Mouse (Mus musculus): ENCODE measurements around the gene Tm7sf2. TPM values are rescaled to one million over a fixed set of nuclear protein-coding genes. Genes with fewer than 3 reads are reported as not detected.

The Tm7sf2 gene
- polyA plus RNA-seq, 1 experiment from 2014 or later: 59.0 TPM

DNA sequence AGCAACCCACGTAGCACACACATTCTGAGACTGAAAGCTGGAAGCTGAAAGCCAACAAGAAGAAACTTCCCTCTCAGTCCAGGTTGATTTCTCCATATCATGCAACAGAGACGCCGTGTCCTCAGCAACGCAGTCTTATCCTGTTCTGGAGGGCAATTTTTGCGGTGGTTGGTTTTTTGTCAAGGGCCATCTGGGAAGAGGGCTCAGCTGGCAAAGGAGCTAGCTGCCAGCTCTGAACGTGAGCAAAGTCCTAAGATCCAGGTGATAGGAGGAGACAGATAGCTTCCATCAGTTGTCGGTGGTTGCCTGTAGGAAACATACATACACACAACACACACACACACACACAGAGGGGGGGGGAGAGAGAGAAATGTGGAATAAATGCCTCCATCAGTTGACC, 29.8 kb downstream of the Tm7sf2 start:
- Histone ChIP-seq H3K36me3 (ENCODE audit: control insufficient read depth, insufficient read depth, low read length) (no peaks in the 10 kb centered on the region), H3K4me1 (ENCODE audit: control insufficient read depth, insufficient read depth, low read length) (no peaks in the 10 kb centered on the region), H3K9ac (ENCODE audit: low read depth, low read length) (no peak overlapping the region), H3K4me3 (ENCODE audit: low read depth, low read length) (no peak overlapping the region), H3K27me3 (ENCODE audit: control insufficient read depth, insufficient read depth, low read depth, low read length) (no peaks in the 10 kb centered on the region), H3K27ac (ENCODE audit: low read length) (no peak overlapping the region), H3K4me2 (ENCODE audit: low read length) (no peak overlapping the region), H3K9me3 (replicated peaks; ENCODE audit: control insufficient read depth, low read length, poor library complexity, severe bottlenecking) (no peaks in the 10 kb centered on the region)
- no peak for ATAC-seq
- WGBS: 85% methylated on average over 7 of the region's 7 CpGs

DNA sequence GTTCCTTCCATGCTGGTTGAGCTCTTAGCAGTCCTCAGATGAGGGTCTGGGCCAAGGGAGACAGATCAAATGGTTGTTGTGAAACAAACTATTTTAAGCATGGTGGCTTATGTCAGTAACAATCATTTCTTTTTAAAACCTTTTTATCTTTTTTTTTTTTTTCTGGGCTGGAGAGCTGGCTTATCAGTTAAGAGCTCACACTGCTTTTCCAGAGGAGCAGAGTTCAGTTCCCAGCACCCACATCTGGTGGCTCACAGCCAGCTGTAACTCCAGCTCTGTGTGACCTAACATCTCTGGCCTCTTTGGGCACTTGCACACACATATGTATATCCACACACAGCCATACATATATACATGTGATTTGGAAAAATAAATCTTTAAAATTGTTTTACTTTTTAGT, 30.5 kb downstream of the Tm7sf2 start:
- Histone ChIP-seq H3K9ac (ENCODE audit: low read depth, low read length) (no peak overlapping the region), H3K27me3 (ENCODE audit: control insufficient read depth, insufficient read depth, low read depth, low read length) (no peaks in the 10 kb centered on the region), H3K27ac (ENCODE audit: low read length) (no peak overlapping the region), H3K9me3 (replicated peaks; ENCODE audit: control insufficient read depth, low read length, poor library complexity, severe bottlenecking) (no peaks in the 10 kb centered on the region), H3K36me3 (ENCODE audit: control insufficient read depth, insufficient read depth, low read length) (no peaks in the 10 kb centered on the region), H3K4me2 (ENCODE audit: low read length) (no peak overlapping the region), H3K4me1 (ENCODE audit: control insufficient read depth, insufficient read depth, low read length) (no peaks in the 10 kb centered on the region), H3K4me3 (ENCODE audit: low read depth, low read length) (no peak overlapping the region)
- ATAC-seq: no peak

- H3K9me3 ChIP-seq (replicated peaks; ENCODE audit: control insufficient read depth, low read length, poor library complexity, severe bottlenecking): no peaks in the 10 kb centered on the region
- H3K4me3 ChIP-seq (ENCODE audit: low read depth, low read length): no peak overlapping the region
- ATAC-seq: no peak
- no peak overlapping the region for H3K4me2 ChIP-seq (ENCODE audit: low read length)
- H3K9ac ChIP-seq (ENCODE audit: low read depth, low read length): no peak overlapping the region
- no peaks in the 10 kb centered on the region for H3K4me1 ChIP-seq (ENCODE audit: control insufficient read depth, insufficient read depth, low read length)
- 79% methylated on average over 9 of the region's 9 CpGs for WGBS
- H3K27me3 ChIP-seq (ENCODE audit: control insufficient read depth, insufficient read depth, low read depth, low read length): no peaks in the 10 kb centered on the region
- H3K36me3 ChIP-seq (ENCODE audit: control insufficient read depth, insufficient read depth, low read length): no peaks in the 10 kb centered on the region
- no peak overlapping the region for H3K27ac ChIP-seq (ENCODE audit: low read length)
Observed at GRCm38 (mm10) chr19:6035966-6036585, 32.1 kb downstream of the Tm7sf2 start.

- Histone ChIP-seq H3K4me1 (ENCODE audit: control insufficient read depth, insufficient read depth, low read length) (no peaks in the 10 kb centered on the region), H3K4me2 (ENCODE audit: low read length) (no peak overlapping the region), H3K4me3 (ENCODE audit: low read depth, low read length) (no peak overlapping the region), H3K9me3 (replicated peaks; ENCODE audit: control insufficient read depth, low read length, poor library complexity, severe bottlenecking) (no peaks in the 10 kb centered on the region), H3K9ac (ENCODE audit: low read depth, low read length) (no peak overlapping the region), H3K36me3 (ENCODE audit: control insufficient read depth, insufficient read depth, low read length) (no peaks in the 10 kb centered on the region), H3K27ac (ENCODE audit: low read length) (no peak overlapping the region), H3K27me3 (ENCODE audit: control insufficient read depth, insufficient read depth, low read depth, low read length) (no peaks in the 10 kb centered on the region)
- no peak for ATAC-seq
- WGBS: 79% methylated on average over 14 of the region's 14 CpGs
Observed at GRCm38 (mm10) chr19:6030520-6031280, 37.5 kb downstream of the Tm7sf2 start.

DNA sequence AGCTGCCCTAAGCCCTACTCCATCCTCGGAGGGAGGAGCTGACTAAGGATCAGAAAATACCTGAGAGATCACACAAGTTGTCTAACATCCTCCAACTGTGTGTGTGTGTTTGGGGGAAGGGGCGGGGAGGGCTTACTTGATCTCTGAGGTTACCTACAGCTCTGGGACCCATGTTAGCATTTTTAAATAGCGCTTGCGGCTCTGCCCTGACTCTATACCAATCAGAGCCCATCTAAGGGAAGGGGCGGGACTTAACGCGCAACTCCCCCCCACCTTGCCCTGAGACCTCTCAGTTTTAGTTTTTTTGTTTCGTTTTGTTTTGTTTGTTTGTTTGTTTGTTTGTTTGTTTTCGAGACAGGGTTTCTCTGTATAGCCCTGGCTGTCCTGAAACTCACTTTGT, 38.7 kb downstream of the Tm7sf2 start:
- Histone ChIP-seq H3K9ac (ENCODE audit: low read depth, low read length) (no peak overlapping the region), H3K27ac (ENCODE audit: low read length) (no peak overlapping the region), H3K36me3 (ENCODE audit: control insufficient read depth, insufficient read depth, low read length) (no peaks in the 10 kb centered on the region), H3K27me3 (ENCODE audit: control insufficient read depth, insufficient read depth, low read depth, low read length) (no peaks in the 10 kb centered on the region), H3K4me1 (ENCODE audit: control insufficient read depth, insufficient read depth, low read length) (no peaks in the 10 kb centered on the region), H3K9me3 (replicated peaks; ENCODE audit: control insufficient read depth, low read length, poor library complexity, severe bottlenecking) (no peaks in the 10 kb centered on the region), H3K4me3 (ENCODE audit: low read depth, low read length) (no peak overlapping the region), H3K4me2 (ENCODE audit: low read length) (no peak overlapping the region)
- no peak for ATAC-seq
- WGBS: 83% methylated on average over 9 of the region's 9 CpGs

- WGBS: 89% methylated on average over 6 of the region's 6 CpGs
- no peak overlapping the region for H3K9ac ChIP-seq (ENCODE audit: low read depth, low read length)
- no peak overlapping the region for H3K4me3 ChIP-seq (ENCODE audit: low read depth, low read length)
- H3K4me2 ChIP-seq (ENCODE audit: low read length): no peak overlapping the region
- ATAC-seq: no peak
- no peaks in the 10 kb centered on the region for H3K36me3 ChIP-seq (ENCODE audit: control insufficient read depth, insufficient read depth, low read length)
- H3K27ac ChIP-seq (ENCODE audit: low read length): no peak overlapping the region
- H3K9me3 ChIP-seq (replicated peaks; ENCODE audit: control insufficient read depth, low read length, poor library complexity, severe bottlenecking): no peaks in the 10 kb centered on the region
- no peaks in the 10 kb centered on the region for H3K4me1 ChIP-seq (ENCODE audit: control insufficient read depth, insufficient read depth, low read length)
- no peaks in the 10 kb centered on the region for H3K27me3 ChIP-seq (ENCODE audit: control insufficient read depth, insufficient read depth, low read depth, low read length)
Observed at GRCm38 (mm10) chr19:6028991-6029390, 39.2 kb downstream of the Tm7sf2 start.

DNA sequence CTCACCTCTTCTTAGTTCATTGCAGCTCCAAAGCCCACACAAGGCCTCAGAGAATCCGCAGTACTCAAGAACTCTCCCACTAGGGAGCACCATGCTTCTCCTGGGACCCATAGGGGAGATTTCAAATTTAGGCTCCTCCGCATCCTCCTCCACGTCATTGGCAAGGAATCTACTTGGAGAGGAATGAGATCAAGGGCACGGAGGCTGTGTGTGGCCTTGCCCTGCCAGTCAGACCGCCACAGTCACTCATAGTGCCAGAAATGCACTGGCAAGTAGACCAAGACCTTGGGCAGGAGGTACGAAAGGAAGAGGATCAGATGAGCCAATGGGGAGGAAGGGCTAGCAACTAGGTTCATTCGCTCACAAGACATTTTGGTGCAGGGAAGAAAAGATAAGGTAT, 44.2 kb downstream of the Tm7sf2 start:
- 85% methylated on average over 7 of the region's 7 CpGs for whole genome bisulfite sequencing
- ATAC-seq: no peak
- no peak overlapping the region for H3K4me3 ChIP-seq (ENCODE audit: low read depth, low read length)
- H3K4me1 ChIP-seq (ENCODE audit: control insufficient read depth, insufficient read depth, low read length): no peaks in the 10 kb centered on the region
- no peak overlapping the region for H3K4me2 ChIP-seq (ENCODE audit: low read length)
- no peaks in the 10 kb centered on the region for H3K36me3 ChIP-seq (ENCODE audit: control insufficient read depth, insufficient read depth, low read length)
- H3K27ac ChIP-seq (ENCODE audit: low read length): no peak overlapping the region
- no peaks in the 10 kb centered on the region for H3K27me3 ChIP-seq (ENCODE audit: control insufficient read depth, insufficient read depth, low read depth, low read length)
- H3K9me3 ChIP-seq (replicated peaks; ENCODE audit: control insufficient read depth, low read length, poor library complexity, severe bottlenecking): no peaks in the 10 kb centered on the region
- H3K9ac ChIP-seq (ENCODE audit: low read depth, low read length): no peak overlapping the region

DNA sequence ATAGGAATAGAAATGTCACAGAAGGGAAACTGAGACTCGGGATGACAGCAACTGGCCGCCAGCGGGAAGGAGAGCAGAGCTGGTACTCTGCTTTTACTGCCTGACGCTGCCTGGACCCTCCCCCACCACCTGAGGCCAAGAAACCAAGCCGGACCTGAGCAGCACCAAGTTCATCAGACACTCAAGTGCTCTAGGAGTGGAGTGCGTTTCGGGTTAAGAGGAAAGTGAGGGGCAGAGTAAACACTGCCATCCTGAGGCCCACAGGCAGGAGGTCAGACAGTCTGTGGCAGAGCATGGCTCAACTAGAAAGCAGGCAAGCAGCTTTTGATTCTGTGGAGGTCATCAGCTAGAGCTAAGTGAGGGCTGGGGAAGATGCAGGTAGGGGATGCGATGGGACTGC, 45.1 kb downstream of the Tm7sf2 start:
- Histone ChIP-seq H3K4me2 (ENCODE audit: low read length) (no peak overlapping the region), H3K4me1 (ENCODE audit: control insufficient read depth, insufficient read depth, low read length) (no peaks in the 10 kb centered on the region), H3K9ac (ENCODE audit: low read depth, low read length) (no peak overlapping the region), H3K27ac (ENCODE audit: low read length) (no peak overlapping the region), H3K9me3 (replicated peaks; ENCODE audit: control insufficient read depth, low read length, poor library complexity, severe bottlenecking) (no peaks in the 10 kb centered on the region), H3K27me3 (ENCODE audit: control insufficient read depth, insufficient read depth, low read depth, low read length) (no peaks in the 10 kb centered on the region), H3K36me3 (ENCODE audit: control insufficient read depth, insufficient read depth, low read length) (no peaks in the 10 kb centered on the region), H3K4me3 (ENCODE audit: low read depth, low read length) (no peak overlapping the region)
- 73% methylated on average over 8 of the region's 8 CpGs for WGBS
- no peak for ATAC-seq

DNA sequence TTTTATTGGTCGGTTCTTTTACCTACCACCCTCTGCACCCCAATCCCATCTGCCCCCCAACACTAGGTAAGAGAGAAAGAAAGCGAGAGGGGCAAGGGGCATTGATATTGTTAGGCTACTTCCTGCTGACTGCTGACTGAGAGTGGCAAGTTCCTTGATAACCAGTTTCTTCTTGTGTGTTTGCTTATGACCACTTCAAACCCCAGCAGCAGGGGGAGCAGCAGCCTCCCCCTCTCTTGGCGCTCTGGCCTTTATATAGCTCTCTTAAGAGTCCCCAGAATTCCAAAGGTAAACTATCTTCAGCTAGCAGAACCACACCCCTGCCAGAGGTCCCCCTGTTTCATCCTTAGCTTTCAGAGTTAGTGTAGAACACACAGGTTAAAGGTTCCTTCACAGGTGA, 47.9 kb downstream of the Tm7sf2 start:
- Histone ChIP-seq H3K4me2 (ENCODE audit: low read length) (no peak overlapping the region), H3K4me1 (ENCODE audit: control insufficient read depth, insufficient read depth, low read length) (no peaks in the 10 kb centered on the region; the same call in 1 of the 2 replicates), H3K36me3 (ENCODE audit: control insufficient read depth, insufficient read depth, low read length) (no peaks in the 10 kb centered on the region), H3K4me3 (ENCODE audit: low read depth, low read length) (no peak overlapping the region), H3K27me3 (ENCODE audit: control insufficient read depth, insufficient read depth, low read depth, low read length) (peaks cover 8% of the 10 kb centered on the region; the same call in 1 of the 2 replicates), H3K9me3 (replicated peaks; ENCODE audit: control insufficient read depth, low read length, poor library complexity, severe bottlenecking) (no peaks in the 10 kb centered on the region), H3K9ac (ENCODE audit: low read depth, low read length) (no peak overlapping the region), H3K27ac (ENCODE audit: low read length) (no peak overlapping the region)
- 52% methylated on average over 3 of the region's 3 CpGs for WGBS
- ATAC-seq: no peak

Measured in midbrain, embryonic 16.5 days (tissue).